Mouse (Mus musculus): Measurements from ENCODE around the gene Olfr1315-ps1.

GRCm38 (mm10) chr2:112140029-112140428 lies 24.8 kb upstream of the Olfr1315-ps1 start, which contains the start of gene Olfr1317:
- TF ChIP-seq EP300 (IDR thresholded peaks at IDR 0.05; ENCODE audit: low read depth) (no peak), CTCF (IDR thresholded peaks at IDR 0.05; ENCODE audit: low read depth) (no peak)
